Mouse (Mus musculus): ENCODE measurements at regions not wholly inside any gene's neighbourhood (a gene's known extent, or its start where the extent isn't known, plus 50 kb on each side); places are given as distances from the start of the nearest gene placed in this dataset.
"Not testable (repeated sequence)": the region's sequence is repeated elsewhere in the genome, so short reads cannot be mapped to it uniquely, and the experiment has no call there.

GRCm38 (mm10) chr8:35114031-35114430 is 651.6 kb upstream of the Gm19410 start:
- no peak for DNase-seq (ENCODE audit: extremely low spot score in 1 of 2, low spot score in 2 of 2)
- intact Hi-C loops (cut with DNase I) = no loop called here

- DNase-seq (ENCODE audit: extremely low spot score in 1 of 2, low spot score in 2 of 2) = no peak
- intact Hi-C loops (cut with DNase I) = no loop called here
Observed at GRCm38 (mm10) chr8:35120612-35121011, 645.0 kb upstream of the Gm19410 start.

- DNase-seq (ENCODE audit: extremely low spot score in 1 of 2, low spot score in 2 of 2) = no peak
- intact Hi-C loops (cut with DNase I) = no loop called here
Observed at GRCm38 (mm10) chr8:35121084-35121483, 644.5 kb upstream of the Gm19410 start.

DNA sequence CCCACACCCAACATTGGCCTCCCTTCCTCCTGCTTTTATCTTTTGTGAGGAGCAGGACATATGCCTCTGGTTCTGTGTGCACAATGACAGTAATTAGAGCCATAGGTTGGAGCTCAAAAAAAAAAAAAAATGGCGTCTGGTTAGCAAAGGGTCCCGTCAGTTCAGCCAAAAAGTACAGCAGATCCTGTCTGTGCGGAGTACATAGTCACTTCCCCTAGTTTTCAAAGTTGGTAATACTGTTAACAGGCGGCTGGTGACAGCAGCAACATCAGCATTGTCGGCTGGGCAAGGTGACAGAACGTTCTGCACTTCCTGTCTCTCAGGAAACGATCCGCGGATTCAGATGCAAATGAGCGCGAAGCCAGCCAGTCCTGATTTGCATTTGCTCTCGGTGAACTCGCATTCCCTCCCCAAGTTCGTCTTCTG is 642.4 kb upstream of the Gm19410 start:
- DNase-seq (ENCODE audit: extremely low spot score in 1 of 2, low spot score in 2 of 2) = peak; percentile 58 to 59
- intact Hi-C loops (cut with DNase I) = no loop called here

GRCm38 (mm10) chr8:35125179-35125578 is 640.4 kb upstream of the Gm19410 start:
- intact Hi-C loops (cut with DNase I) = no loop called here
- no peak for DNase-seq (ENCODE audit: extremely low spot score in 1 of 2, low spot score in 2 of 2)

DNA sequence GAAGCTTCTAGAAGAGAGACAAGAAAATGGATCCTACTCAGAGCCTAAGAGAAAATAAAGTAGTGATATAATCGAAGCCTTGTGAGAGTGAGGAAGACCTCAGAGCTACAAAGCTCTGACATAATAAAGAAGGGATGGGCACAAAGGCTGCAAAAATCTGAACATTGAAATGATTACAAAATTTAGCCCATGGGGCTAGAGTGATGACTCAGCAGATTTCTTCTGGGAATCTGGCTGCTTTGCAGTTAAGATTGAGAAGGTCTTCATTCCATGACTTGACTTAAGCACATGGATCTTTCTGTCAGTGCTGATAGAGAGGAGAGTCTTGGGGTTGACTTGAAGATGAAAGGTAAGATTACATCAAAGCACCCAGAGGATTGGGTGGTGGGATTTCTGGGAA is 633.3 kb upstream of the Gm19410 start:
- DNase-seq (ENCODE audit: extremely low spot score in 1 of 2, low spot score in 2 of 2) = no peak
- intact Hi-C loops (cut with DNase I) = no loop called here

DNA sequence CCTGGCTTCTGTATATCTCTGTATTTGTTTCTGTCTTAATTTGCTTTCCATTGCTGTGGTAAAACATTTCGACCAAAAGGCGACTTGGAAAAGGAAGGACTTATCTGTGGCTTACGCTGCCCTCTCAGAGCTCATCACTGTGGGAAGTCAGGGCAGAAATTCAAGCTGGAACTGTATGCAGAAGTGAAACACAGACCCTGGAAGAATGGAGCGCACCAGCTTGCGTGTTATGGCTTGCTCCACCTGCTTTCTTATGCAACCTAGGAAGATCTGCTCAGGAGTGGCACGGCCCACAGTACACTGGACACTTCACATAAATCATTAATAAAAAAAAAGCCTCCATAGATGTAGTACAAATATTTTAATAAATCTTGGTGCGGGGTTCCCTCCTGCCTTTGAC is 630.0 kb upstream of the Gm19410 start:
- intact Hi-C loops (cut with DNase I) = no loop called here
- no peak for DNase-seq (ENCODE audit: extremely low spot score in 1 of 2, low spot score in 2 of 2)

GRCm38 (mm10) chr8:35136643-35137042 is 628.9 kb upstream of the Gm19410 start:
- intact Hi-C loops (cut with DNase I) = no loop called here
- DNase-seq (ENCODE audit: extremely low spot score in 1 of 2, low spot score in 2 of 2) = no peak

DNA sequence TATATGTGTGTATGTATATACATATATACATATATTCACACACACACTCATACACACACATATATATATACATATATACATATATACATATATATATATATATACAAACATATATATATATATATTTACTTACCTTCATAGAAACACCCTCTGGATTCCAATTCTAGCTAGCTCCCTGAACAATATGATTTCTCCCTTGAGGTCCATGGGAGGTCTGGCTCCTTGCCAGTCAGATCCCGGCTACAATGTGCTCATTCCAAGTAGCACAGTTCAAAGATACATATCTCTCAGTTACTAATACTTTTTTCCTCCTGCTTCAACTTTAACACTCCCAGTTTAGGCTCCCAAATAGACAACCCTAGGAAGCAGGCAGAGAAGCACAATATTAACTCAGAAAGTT is 624.8 kb upstream of the Gm19410 start:
- intact Hi-C loops (cut with DNase I) = no loop called here
- DNase-seq (ENCODE audit: extremely low spot score in 1 of 2, low spot score in 2 of 2) = no peak

DNA sequence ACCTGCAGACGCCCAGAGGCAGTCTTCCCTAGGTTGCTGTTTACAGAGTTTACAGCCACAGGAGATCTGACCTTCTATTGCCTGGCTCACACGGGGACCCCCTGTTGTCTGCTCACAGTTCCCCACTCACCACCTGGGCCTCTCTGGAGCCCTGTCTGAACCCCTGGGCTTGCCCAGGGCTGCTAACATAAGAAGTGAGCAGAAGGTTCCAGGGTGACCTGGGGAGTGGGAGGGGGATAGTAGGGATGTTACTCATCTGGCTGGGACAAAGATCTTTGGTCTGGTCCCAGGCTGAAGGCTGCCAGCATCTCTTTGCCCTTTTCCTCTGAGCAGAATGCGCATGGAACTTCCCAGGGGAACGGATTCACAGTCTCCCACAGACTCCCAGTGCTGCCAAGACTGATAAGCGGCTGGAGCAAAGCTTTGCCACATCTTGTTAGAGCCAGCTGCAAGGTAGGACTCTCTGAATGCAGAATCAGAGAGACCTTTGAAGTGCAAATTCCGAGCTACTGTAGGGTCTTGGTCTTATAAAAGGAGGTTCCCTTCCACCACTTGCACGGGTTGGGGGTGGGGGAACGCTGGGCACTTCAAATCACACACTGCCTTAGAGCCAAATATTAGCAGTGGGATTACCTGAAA is 622.5 kb upstream of the Gm19410 start:
- DNase-seq (ENCODE audit: extremely low spot score in 1 of 2, low spot score in 2 of 2) = no peak
- intact Hi-C loops (cut with DNase I) = no loop called here

DNA sequence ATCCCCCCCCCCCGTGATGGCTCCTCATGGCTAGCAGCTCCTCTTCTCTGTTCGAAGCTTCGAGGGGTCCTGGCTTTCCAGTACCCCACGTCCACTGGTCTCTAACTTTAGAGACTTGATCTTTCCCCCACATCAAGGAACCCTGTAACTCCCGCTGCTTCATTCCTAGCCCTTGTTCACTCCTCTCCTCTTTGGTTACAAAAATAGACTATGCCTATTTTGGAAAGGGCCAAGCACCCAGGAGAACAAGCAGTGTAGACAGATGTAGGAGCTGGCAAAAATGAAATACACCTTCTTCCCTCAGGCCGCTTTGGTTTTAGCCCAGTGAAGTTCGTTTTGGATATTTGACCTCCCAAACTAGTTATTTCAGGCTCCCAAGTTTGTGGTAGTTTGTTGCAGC is 621.9 kb upstream of the Gm19410 start:
- intact Hi-C loops (cut with DNase I) = no loop called here
- DNase-seq (ENCODE audit: extremely low spot score in 1 of 2, low spot score in 2 of 2) = no peak

DNA sequence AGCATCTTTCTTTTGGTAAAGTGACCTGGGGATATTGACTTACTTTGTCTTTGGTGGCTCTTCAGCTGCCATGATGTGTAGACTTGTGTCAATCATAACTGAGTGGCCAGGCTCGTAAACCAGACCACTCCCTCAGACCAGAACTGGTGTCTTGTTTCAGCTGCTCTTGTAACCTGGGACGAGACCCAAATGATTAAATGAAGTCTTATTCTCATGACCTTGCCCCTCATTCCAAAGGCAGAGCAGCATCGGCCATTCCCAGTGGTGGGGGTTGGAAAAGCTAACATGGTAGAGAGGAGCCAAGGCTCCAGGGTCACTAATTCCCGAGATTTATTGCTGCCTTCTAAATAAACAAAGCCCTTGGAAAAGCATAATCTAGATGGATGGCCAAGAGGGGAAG is 621.2 kb upstream of the Gm19410 start:
- intact Hi-C loops (cut with DNase I) = no loop called here
- no peak for DNase-seq (ENCODE audit: extremely low spot score in 1 of 2, low spot score in 2 of 2)

GRCm38 (mm10) chr8:35147481-35147880 is 618.1 kb upstream of the Gm19410 start:
- intact Hi-C loops (cut with DNase I) = no loop called here
- DNase-seq (ENCODE audit: extremely low spot score in 1 of 2, low spot score in 2 of 2) = no peak

DNA sequence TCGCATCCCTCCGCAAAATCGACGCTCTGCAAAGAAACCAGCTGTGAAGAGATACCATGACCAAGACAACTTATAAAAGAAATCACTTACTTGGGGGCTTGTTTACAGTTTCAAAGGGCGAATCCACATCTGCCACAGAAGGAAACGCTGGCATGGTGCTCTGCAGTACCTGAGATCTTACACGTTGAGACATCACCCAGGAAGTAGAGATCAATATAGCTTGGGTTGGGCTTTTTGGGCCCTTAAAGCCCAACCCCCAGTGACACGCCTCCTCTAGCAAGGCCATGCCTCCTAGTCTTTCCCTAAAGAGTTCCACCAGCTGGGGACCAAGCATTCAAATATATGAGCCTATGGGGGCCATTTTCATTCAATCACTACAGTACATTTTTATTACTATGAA is 617.6 kb upstream of the Gm19410 start:
- intact Hi-C loops (cut with DNase I) = no loop called here
- no peak for DNase-seq (ENCODE audit: extremely low spot score in 1 of 2, low spot score in 2 of 2)

DNA sequence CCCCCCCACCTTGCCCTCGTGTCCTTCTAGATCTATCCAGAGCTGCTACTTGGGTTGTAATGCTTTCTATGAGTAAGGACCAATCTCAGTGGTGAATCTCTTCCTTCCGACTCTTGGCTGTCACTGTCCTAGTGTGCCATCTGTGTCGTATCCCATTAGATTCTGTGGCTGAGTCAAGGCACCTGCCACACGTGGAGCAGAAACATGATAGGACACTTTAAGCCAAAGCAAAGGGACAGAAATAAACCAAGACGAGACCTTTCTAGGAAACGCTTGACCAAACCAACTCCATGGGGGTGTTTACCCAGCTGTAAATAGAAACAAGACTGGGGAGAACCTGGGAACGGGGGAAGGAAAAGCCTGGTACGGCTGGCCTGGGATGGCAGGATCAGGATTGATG is 613.0 kb upstream of the Gm19410 start:
- intact Hi-C loops (cut with DNase I) = no loop called here
- no peak for DNase-seq (ENCODE audit: extremely low spot score in 1 of 2, low spot score in 2 of 2)

GRCm38 (mm10) chr8:35156272-35156671 is 609.3 kb upstream of the Gm19410 start:
- intact Hi-C loops (cut with DNase I) = no loop called here
- no peak for DNase-seq (ENCODE audit: extremely low spot score in 1 of 2, low spot score in 2 of 2)

DNA sequence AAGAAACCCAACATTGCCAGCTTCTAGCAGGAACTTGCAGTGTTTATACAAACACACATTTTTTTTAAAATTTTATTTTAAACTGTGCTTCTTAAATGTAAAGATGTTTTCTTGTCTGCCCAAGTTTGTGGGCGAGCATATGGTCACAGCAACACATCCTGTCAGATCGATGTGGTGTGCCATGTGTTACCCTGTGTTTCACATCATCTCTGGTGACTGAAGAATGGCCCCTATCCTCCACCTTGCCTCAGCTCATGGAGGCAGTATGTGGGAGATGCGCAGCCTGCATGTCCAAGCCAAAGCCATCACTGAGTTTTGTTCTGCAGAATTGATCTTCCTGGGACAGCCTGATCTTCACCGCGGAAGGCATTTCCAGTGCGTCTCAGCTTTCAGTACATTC is 607.9 kb upstream of the Gm19410 start:
- intact Hi-C loops (cut with DNase I) = loop anchor here (2.0 kb wide), 1 partner anchor 267 kb away; no protein-coding TSS in a partner anchor
- DNase-seq (ENCODE audit: extremely low spot score in 1 of 2, low spot score in 2 of 2) = no peak

- intact Hi-C loops (cut with DNase I) = loop anchor here (2.0 kb wide), 1 partner anchor 269 kb away; no protein-coding TSS in a partner anchor
- DNase-seq (ENCODE audit: extremely low spot score in 1 of 2, low spot score in 2 of 2) = peak; percentile 65 to 67
Observed at GRCm38 (mm10) chr8:35159329-35159728, 606.3 kb upstream of the Gm19410 start.

DNA sequence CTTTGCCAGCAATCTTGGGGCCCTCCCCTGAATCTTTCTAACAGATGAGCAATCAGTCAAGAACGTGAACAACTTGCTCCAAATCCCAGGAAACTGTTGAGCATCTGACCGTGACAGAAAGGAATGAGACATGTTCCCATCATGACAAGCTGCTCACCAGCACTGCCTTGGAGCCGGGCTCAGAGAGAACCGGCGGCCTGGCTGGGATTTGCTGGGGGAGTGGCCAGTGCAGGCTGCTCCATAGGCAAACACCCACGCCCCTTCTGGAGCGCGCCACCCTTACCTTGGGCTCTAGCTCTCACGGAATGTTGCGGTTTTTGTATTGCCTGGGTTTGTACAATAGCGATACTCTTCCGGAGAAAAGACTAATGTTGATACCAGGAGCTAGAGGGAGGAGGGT is 605.4 kb upstream of the Gm19410 start:
- no peak for DNase-seq (ENCODE audit: extremely low spot score in 1 of 2, low spot score in 2 of 2)
- intact Hi-C loops (cut with DNase I) = loop anchor here (10.0 kb wide), 1 partner anchor 305 kb away; no protein-coding TSS in a partner anchor

DNA sequence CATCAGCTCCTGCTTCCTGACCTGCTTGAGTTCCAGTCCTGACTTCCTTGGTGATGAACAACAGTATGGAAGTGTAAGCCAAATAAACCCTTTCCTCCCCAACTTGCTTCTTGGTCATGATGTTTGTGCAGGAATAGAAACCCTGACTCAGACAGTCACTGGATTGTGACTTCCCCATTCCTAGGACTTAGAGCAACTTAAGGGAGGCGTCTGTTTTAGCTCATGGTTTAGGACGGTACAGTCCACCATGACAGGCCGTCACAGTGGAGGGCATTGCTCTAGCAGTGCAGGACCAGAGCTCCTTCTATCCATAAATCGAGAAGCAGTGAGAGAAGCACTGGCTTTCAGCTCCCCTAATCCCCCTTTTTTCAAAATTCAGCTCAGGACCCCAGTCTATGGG is 603.4 kb upstream of the Gm19410 start:
- intact Hi-C loops (cut with DNase I) = loop anchor here (10.0 kb wide), 1 partner anchor 303 kb away; no protein-coding TSS in a partner anchor
- not testable (repeated sequence) for DNase-seq (ENCODE audit: extremely low spot score in 1 of 2, low spot score in 2 of 2)

DNA sequence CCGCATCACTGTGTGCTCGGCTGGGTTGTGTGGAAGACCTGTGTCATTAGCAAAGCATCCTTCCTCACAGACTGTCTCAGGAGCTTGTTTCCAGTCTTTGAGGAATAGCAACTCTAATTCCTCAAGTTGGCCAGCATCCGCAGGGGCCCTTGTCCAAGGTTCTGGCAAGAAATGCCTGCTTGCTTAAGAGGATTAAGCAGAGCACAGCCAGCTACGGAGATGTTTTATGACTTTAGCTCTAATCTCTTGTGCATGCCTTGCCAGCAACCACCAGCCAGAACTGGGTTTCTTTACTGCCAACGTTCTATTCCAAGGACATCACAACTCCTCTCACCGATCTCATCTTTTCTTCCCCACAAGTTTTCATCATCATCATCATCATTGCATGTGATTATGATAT is 599.0 kb upstream of the Gm19410 start:
- intact Hi-C loops (cut with DNase I) = loop anchor here (10.0 kb wide), 1 partner anchor 298 kb away; no protein-coding TSS in a partner anchor
- DNase-seq (ENCODE audit: extremely low spot score in 1 of 2, low spot score in 2 of 2) = no peak

Data from left cerebral cortex, postnatal 10 days (tissue).